Mouse (Mus musculus) frontal cortex, adult (tissue): ENCODE data around the gene Denr.
A peak's percentile ranks its signal among the peaks of the same experiment; 100 is the strongest.

Experiments used
- ATAC-seq: cut with Nextera tagmentation; 2 replicates; pipeline ENCODE4 v1.9.2; 2017; ENCODE audit warnings: mild to moderate bottlenecking, moderate library complexity, mixed read lengths; ENCODE audit not compliant: low TSS enrichment

Denr gene

DNA sequence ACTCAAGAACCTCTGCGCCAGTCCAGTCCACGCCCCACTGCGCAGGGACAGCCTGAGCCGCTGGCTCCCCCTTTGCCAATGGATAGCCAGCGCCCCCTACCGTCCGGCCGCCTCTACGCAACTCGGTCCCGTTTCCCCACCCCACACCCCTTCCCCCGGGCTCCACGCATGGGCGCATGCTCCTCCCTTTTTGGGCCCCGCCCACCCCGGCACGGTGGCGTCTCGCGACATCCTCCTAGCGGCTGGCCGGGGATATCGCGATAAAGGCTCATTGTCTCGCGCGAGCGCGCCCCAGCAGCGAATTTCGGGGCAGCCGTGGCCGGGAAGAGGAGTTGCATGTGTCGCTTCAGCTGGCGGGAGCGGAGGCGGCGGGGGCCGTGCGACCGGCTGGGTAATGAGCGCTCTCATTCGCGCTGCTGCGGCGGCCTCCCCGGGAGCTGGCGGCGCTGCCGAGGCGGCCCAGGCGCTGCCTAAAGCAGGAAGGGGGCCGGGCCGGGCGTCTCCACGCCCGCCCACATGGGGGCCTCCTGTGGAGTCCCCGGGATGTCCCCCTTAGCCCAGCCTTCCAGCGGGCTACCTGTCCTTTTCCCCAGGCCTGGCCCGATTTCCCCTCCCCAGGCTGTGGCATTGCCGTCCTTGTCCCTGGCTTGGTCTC lies at the start of gene Denr:
Denr (plus strand) TSS at position 200 of the 655 bp plus-strand sequence.
- peak; percentile 96 for ATAC-seq

DNA sequence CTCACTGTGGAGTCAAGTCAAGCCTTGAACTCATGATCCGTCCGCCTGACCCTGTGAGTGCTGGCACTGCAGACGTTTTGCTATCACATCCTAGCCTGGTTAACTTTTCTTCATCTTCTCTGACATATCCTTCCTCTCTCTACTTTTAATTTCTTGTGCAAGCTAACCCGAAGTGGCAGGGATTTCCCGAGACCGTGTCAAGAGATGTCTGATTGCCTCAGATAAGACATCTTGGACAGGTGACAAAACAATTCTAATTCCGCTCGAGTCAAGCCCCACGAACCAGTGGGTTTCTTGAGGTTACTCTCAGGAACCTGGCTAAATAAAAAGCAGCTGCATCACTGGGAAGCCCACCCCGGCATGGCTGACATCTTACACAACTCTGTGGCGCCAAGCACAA lies 48.2 kb upstream of the Denr start:
- no peak for ATAC-seq

DNA sequence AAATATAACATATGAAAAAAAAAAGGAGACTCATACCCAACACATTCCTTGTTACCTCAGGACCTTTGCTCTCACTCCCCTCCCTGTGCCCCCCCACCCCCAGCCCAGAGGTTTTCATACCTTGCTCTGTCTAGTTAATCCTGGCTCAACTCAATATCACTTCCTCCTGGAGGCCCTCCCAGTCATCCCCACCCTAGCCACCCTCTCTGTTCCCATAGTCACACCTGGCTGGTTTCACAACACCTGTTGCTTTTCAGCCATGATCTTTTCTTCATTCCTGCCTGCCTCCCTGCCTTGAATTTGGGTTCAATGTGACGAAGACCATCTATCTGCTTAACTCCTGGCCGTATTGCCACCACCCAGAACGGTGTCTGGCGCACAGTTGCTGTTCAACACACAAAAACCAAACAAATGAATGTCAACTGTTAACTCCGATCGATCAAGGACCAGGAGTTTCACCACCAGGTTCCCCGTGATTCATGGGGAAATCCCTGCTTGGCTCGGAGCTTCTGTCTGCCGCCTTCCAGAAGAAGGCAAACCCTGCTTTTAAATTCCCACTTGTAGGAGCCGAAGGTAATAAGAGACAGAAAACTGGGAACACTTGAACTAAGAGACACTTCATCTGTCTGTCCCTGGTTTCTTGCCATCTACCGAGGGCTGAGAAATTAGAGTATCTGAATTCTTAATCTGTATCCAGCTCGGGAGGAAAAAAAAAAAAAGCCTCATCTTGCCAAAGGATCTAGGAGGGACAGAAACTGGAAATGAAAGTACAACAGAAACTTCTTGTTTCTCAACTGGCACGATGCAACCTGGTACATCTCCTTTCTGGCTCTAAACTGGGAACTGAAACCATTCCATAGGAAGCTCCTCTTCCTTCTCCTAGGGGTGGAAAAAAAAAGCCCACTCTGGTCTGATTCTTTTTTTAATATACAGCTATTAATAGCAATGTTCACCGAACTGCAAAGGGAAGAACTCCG lies 44.3 kb upstream of the Denr start:
- no peak for ATAC-seq

DNA sequence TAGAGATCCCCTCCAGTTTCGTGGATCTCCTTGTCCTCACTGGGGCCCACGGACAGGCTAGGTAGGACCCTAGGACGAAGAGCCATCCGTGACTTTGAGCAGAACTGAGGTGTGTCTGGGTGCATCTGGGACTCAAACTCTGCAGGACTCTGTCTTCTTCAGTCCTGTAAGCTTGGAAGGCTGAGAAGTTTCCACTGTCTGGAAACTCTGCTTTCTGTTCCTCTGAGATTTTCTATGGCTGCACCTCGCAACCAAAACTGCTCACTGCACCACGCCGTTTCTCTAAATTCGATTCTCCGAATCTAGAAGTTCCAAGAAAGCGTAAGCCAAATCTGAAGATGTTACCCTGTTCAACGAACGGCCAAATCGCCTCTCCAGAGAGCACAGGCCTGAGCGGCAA lies 43.0 kb upstream of the Denr start:
- no peak for ATAC-seq

DNA sequence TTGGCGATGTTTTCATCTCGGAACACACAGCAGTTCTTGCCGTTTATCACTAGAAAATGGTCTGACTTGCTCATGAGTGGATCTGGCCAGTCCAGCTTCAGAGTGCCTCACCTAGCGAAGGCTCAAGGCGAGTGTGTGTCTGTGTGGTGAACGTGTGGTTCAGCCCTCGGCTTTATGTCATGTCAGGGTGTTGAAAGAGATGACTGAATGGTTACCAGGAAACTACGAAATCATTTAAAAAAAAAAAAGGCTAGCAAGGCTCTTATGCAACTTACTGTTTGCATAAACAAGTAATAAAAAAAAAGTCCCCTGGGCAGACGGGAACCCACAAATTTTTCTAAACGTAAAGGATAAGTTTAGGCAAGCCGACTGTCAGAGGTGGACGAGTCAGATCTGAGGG lies 41.6 kb upstream of the Denr start, which contains the start of gene Hcar2:
Hcar2 (minus strand) TSS at position 135 of the 400 bp plus-strand sequence.
- ATAC-seq, result no peak

DNA sequence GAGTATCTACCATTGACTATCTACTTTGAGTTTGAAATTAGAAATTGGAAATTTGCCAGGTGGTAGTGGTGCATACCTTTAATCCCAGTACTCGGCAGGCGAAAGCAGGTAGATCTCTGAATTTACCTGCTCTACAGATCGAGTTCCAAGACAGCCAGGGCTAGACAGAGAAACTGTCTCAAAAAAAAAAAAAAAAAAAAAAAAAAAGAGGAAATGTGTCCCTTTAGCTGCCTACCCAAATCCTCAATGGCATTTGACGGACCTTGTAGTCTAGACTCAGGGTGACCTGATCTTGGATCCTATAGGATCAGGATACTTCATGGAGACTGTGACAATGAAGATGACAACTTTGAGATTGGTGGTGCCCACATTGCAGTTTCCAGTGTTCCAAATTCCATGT lies 40.5 kb upstream of the Denr start:
- no peak for ATAC-seq

DNA sequence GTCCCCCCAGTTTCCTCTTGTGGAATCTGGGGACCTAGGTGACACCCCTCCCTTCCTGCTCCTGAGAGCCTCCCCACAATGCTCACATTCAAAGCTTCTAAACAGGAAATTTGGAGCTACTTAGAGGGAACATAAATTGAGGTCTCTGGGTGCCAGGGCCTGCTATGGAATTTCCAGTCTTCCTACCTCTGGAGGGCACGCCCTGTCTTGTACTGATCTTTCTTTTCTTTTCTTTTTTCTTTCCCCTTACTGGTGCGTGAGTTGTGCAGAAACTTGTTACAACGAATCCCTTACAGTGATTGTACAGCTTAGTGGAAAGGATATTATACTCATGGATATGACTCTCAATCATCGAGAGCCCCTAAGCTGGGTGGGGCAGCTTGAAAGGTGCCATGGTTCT lies 37.4 kb upstream of the Denr start:
- no peak for ATAC-seq

DNA sequence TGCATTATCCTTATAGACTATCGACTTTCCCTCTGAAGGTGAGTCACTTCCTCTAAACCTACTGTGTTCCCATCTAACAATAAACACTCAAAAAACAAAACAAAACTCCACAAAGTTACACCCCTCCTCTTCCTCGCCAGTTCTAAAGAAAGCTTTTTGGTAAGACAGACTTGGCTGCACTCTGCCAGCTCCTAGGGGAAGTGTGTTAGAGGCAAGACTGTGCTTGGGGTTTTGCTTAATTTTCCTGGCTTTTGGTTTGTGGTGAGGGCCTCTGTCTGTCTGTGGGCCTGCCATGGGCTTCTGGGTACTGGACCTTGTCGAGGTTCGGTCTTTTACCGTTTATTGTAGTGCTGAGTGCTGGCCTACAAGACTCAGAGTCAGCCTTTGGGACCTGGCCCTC lies 32.8 kb upstream of the Denr start:
- ATAC-seq, result no peak

DNA sequence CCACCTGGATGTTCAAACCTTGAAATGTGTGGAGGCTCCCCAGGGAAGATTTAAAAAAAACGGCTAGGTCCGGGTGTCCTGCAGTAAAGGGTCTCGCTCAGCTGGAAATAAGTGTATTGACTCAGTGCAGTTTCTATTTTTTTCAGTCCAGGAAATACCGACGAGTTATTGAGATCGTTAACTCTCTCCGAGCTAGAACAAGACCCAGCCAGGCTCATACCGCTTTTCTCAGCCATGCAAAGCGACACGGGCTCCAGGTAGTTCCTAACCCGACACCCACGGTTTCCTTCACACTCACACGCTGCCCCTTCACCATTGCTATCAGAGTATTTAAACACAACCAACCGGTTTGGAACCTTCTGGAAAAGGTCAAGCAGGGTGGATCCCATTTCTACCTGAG lies 28.9 kb upstream of the Denr start:
- ATAC-seq, result no peak

DNA sequence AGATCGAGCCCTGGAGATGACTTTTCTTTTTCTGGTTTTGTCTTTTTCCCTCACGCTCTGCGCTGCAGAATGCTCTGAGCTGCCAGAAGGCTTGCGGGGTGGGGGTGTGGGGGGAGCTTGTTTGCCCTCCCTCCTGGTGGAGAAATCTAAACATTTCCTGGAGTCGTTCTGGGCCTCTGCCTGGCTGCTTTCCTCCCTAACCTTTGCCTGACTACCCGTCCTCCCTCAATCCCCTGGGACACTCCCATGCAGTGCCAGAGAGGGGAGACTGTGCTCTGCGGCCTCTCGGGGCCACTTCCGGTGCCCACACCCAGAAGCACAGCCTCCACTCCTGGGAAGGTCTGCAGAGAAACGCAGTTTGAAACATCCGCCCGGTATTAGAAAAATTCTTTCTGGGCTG lies 27.0 kb upstream of the Denr start, which contains the start of gene Hcar1:
Hcar1 (minus strand) TSS at position 93 of the 400 bp plus-strand sequence.
- no peak for ATAC-seq

DNA sequence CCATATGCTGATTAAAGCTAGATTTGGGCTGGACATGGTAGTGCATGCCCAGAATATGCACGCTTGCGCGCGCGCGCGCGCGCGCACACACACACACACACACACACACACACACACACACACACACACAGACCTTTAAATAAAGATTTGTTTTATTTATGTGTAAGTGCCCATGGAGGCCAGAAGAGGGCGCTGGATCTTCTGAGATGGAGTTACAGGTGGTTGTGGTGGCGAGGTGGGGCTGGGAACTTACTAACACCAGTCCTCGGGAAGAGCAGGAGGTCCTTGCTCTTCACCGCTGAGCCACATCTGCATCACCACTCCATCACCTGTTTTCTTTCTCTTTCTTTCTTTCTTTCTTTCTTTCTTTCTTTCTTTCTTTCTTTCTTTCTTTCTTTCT lies 26.2 kb upstream of the Denr start:
- ATAC-seq, result no peak

DNA sequence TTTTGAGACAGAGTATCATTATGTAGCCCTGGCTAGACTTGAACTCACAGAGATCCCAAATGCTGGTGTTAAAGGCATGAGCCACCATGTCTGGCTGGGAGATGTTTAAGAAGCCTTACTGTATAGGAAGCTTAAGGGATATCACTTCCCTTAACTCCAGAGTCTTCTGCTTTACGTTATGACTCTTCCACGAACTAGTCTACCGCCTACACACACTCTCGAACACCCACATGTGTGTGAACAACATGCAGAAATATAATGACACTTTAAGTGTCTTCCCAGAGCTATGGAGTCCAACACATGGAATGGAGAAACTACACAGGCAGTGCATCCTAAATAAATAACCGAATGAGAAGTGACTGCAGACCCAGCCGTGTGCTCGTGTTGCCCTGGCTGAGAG lies 23.1 kb upstream of the Denr start:
- peak; percentile 62; the same call in 1 of the 2 replicates for ATAC-seq

DNA sequence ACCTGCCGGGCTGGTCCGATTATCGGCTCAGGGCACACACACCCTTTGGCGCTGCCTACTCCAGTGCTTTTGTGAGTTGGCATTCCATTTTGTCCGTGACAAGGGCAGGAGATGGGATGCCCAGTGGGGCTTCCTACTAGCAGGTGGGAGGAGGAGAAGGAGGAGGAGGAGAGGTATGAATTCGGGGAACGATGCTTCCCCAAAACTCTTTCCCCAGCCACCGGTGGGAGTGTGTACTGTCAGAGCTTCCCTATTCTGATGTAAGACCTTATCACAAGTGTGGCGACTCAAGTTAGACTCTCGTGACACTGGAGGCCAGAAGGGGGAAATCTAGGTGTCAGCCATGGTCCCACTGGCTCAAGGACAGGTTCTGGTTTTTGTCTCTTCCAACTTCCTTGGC lies 22.6 kb upstream of the Denr start:
- ATAC-seq, result no peak

DNA sequence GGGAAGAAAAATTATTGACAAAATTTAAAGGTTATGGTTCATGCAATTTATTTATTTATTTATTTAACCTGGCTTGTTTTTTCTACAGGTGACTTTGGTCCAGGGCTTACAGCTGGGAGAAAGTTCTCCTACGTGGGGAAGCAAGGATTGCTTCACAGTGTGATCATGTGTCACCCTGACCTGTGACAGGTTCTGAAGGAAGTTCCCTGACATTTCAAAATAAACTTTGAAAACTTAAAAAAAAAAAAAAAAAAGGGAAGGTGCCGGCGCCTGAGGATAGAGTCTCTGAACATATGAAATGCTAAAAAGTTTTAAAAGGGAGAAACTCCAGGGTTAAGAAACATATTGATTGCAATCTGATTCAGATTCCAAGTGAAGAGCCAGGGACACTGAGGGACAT lies 20.6 kb upstream of the Denr start:
- no peak for ATAC-seq

DNA sequence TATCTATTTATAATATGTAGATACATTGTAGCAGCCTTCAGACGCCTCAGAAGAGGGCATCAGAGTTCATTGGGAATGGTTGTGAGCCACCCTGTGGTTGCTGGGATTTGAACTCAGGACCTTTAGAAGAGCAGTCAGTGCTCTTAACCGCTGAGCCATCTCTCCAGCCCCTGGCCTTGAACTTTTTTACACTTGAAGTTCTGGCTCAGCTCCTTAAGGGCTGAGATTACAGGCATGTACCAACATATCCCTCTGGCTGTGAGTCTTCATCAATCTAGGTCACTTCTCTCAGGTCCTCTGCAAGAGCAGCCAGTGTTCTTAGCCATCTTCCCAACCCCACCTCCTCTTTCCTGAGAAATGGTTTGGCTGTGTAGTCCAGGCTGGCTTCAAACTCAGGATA lies 16.7 kb upstream of the Denr start:
- no peak for ATAC-seq

DNA sequence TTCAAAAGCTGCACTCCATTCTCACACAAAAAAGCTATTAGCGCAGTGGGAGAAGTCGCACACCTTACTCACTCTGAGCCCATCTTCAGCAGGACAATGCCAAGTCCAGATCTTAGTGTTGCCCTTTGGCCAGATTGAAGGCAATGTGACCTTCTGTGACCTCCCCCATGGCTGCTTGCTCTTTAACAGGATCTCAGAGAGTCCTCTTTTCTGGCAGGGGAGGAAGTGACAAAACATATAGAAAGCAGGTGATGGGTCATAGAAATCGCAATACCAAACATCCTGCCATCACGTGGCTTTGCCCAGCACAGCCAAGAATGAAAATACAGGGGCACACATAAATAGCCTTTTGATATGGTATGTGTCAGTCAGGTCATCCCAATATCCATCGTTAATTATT lies 16.0 kb upstream of the Denr start:
- no peak for ATAC-seq

DNA sequence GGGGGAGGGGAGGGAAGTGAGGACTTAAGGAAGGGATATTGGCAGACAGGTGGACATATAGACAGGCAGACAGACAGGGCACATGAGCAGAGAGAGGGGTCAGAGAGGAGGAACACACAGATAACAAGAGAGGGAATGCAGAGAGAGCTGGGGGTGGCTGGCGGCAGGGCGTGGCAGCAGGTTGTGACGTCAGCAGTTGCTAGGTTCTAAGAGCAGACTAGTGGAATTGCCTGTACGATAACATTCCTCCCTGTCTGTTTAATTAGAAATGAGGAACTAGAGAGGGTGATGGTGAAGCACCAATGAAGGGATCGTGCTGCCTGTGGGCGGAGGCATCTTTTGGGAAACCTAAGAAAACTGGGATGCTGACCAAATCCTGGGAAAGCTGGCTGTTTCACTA lies 15.3 kb upstream of the Denr start:
- no peak for ATAC-seq

DNA sequence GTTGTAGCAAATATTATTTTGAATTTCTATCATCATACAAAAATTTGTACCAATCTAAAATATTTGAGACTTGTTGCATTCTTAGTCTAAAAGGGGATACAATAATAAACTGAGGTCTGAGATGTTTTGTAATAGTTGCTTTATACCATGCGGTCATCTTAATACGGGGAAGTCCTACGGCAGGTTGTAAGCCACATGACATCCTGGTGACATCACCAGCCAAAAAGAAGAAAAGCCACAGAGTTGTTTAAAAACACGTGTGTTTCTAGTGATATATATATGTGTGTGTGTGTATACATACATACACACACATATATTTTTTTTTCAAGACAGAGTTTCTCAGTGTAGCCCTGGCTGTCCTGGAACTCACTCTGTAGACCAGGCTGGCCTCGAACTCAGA lies 13.5 kb upstream of the Denr start:
- ATAC-seq, result no peak

DNA sequence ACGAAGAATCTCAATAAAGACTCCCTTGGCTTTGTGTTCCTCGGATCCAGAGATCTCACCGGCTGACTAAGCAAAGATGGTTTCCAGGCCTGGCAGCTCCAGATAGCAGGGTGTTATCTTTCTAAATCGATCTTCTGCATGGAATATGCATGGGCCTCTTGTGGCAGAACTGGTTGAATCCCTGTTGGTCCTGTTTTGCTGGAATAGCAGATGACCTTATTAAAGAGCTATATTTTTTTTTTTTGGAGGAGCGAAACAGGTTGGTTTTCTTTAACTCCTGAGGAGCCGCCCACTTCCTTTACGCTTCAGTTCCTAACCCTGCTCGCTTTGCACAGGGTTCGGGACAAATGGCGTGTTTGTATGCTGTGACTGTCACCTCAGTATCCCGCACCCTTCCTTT lies 10.6 kb upstream of the Denr start:
- no peak for ATAC-seq

DNA sequence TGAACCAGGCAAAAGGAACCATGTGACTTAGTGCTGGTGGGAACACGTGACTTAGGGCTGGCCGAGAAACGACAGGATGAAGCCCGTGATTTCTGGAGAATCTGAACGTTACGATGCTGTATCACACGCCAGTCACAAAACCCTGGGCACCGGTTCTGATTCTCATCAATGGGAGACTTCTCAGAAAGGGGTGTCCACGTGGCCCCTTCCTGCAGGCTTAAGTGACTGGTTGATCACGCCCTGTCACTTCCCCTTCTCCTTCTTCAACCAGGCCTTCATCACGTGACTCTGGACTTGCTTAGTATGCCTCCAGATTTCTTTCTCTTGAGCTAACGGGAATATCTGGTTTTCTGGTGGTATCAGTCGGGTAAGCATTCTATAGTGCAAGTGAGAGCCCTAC lies 9.6 kb upstream of the Denr start:
- no peak for ATAC-seq

DNA sequence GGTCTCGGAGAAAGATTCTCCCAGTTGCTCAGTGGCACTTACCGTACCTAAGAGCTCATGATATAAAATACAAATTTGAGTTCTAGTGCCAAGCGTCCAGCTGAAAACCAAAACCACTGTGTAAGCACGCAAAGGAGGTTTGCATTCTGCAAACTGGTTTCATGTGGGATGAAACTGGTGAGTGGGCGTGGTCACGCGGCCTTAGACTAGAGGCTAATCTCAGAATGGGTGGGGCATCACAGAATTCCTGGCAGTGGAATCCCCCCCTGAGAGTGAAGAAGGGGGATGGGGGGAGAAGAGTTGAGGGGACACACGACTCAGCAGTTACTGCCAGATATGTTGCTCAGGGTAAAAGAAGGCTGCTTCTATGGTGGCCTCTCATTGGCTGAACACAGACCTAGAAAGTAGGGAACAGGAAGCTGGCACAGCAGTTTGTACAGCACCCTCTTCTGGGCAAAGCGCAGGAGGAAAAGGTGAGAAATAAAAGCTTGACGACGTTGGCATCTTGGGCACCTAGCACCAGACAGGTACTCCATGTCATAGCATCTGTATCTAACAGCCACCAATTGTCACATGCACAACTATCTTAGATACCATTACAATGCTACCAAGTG lies 2.8 kb upstream of the Denr start:
- ATAC-seq, result no peak

DNA sequence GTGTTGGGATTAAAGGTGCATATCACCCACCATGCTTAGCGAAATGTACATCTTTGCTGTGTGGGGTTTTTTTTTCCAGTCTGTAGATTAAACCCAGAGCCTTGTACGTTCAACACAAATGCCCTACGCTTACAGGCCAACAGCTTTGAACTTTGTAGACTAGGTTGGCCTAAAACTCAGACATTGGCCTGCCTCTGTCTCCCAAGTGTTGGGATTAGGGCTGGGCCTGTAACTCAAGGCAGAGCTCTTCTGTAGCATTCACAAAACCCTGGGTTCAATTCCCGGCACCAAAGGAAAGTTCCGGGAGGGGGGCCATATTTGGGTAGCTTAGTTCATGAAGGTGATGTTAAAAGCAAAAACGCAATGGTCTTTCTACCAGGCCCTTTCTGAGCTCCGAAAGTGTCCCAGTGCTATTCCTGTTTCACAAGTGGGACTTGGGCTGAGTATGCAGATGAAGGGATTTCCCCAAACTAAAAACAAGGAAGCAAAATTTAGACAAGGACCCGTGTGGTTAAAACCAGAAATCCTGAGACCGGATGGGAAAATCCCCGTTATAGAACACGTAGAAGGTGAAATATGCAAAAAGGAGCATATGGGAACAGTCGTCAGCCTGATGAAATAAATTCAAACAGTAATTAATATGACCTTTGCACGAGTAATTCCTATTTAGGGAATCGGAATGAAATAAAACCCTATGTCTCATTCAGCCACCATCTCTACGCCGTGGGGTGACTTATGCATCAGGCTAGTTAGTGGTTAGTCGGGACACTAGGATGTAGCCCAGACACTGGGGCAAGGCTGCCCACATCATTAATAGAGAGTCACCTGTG lies 614 bp upstream of the Denr start:
- ATAC-seq, result no peak
